Mouse (Mus musculus): ENCODE measurements around the gene AA467197. TPM values are rescaled to one million over a fixed set of nuclear protein-coding genes. Genes with fewer than 3 reads are reported as not detected.
A peak's percentile ranks its signal among the peaks of the same experiment; 100 is the strongest.

Gene AA467197
- polyA plus RNA-seq, 1 experiment: 1.2 TPM

DNA sequence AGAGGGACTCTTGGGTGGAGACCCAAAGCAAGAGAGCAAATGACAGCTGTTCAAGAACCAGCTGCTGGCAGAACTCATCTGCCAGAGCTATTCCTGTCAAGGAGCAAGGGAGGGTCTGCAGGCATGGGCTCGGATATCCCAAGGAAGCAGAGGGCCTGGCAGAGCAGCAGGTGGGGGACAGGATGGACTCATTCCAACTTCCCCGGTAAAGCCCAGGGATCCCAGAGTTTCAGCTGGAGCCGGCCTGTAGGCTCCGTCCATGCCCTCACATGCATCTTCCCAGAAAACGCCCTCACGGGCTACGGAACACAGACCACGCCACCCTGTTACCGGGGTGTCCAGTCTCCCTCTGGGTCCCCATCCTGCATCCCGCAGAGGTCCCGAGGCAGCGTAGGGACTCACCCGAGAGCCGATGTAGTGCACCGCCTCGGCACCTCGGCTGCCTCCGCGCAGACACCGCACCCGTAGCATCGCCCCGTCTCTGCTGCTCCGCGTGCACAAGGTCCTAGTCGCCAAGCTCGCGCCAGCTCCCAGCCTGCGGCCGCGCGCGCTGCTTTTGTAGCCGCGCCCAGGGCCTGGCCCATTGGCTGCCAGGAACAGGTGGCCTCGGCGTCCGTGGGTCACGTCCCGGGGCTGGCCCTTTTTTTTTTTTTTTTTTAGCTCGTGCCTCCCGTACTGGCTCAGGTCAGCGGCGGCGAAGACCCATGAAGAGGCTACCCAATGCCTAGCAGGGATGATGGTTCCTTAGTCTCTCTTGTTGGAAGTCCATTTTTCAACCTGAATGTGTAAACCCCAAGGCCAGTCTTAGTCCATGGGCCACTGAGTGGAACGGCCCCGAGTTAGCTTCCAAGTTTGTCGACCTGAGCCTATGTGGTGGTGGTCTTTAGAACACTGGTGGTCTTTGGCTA is 25.8 kb upstream of the AA467197 start, which contains the start of gene Gatm:
Gene Gatm, minus strand, starts transcription at position 558 of the 908 bp plus-strand sequence.
- Histone ChIP-seq H3K79me2 (ENCODE audit: control insufficient read depth, insufficient read depth) (peaks cover 8% of the 10 kb centered on the region), H3K36me3 (ENCODE audit: control insufficient read depth, insufficient read depth) (peaks cover 7% of the 10 kb centered on the region), H3K4me3 (peak within 1 kb of the TSS; percentile 29), H3K27me3 (ENCODE audit: control insufficient read depth, insufficient read depth, insufficient read length) (no peaks in the 10 kb centered on the region), H3K4me2 (ENCODE audit: low read depth) (peak within 1 kb of the TSS; percentile 76), H3ac (ENCODE audit: control insufficient read depth, insufficient read length) (peak within 1 kb of the TSS; percentile 8)
- peak; percentile 33 for TF ChIP-seq E2F4 (IDR thresholded peaks at IDR 0.05; ENCODE audit: insufficient read depth)
- TF ChIP-seq CEBPB (IDR thresholded peaks at IDR 0.05; ENCODE audit: insufficient read depth, poor library complexity, severe bottlenecking): no peak
- no peak for TF ChIP-seq SRF (IDR thresholded peaks at IDR 0.05; ENCODE audit: control insufficient read depth, insufficient read length, low read depth)
- TF ChIP-seq TCF12 (IDR thresholded peaks at IDR 0.05; ENCODE audit: insufficient read depth, poor library complexity, severe bottlenecking): peak; percentile 96
- TF ChIP-seq MYOG (IDR thresholded peaks at IDR 0.05; ENCODE audit: control insufficient read depth in 1 of 3, insufficient read depth in 1 of 3, insufficient read length in 2 of 3, low read depth in 2 of 3): peak; percentile 80 to 96 (median 94)
- peak; percentile 91 for TF ChIP-seq POLR2A (IDR thresholded peaks at IDR 0.05; ENCODE audit: insufficient read length, low read depth)
- TF ChIP-seq MAX (IDR thresholded peaks at IDR 0.05; ENCODE audit: low read depth): no peak
- peak; percentile 97 to 99 (median 98) for TF ChIP-seq MYOD1 (IDR thresholded peaks at IDR 0.05; ENCODE audit: control insufficient read depth in 1 of 3, insufficient read length in 2 of 3, low read depth in 2 of 3)
- peak; percentile 87 for TF ChIP-seq POLR2AphosphoS2 (IDR thresholded peaks at IDR 0.05; ENCODE audit: insufficient read length, low read depth)
- no peak for TF ChIP-seq USF1 (IDR thresholded peaks at IDR 0.05; ENCODE audit: low read depth)
- no peak for TF ChIP-seq REST (IDR thresholded peaks at IDR 0.05; ENCODE audit: insufficient read depth, insufficient read length)
- peak; percentile 84 for TF ChIP-seq TCF3 (IDR thresholded peaks at IDR 0.05; ENCODE audit: insufficient read length, low read depth)

GRCm38 (mm10) chr2:122611654-122611973 is 25.2 kb upstream of the AA467197 start:
- H3ac ChIP-seq (ENCODE audit: control insufficient read depth, insufficient read length): peak overlapping the region; percentile 8
- peak overlapping the region; percentile 29 for H3K4me3 ChIP-seq
- H3K4me2 ChIP-seq (ENCODE audit: low read depth): peak overlapping the region; percentile 76
- peaks cover 6% of the 10 kb centered on the region for H3K36me3 ChIP-seq (ENCODE audit: control insufficient read depth, insufficient read depth)
- no peaks in the 10 kb centered on the region for H3K27me3 ChIP-seq (ENCODE audit: control insufficient read depth, insufficient read depth, insufficient read length)
- H3K79me2 ChIP-seq (ENCODE audit: control insufficient read depth, insufficient read depth): peaks cover 8% of the 10 kb centered on the region
- TF ChIP-seq E2F4 (IDR thresholded peaks at IDR 0.05; ENCODE audit: insufficient read depth): no peak
- no peak for TF ChIP-seq SRF (IDR thresholded peaks at IDR 0.05; ENCODE audit: control insufficient read depth, insufficient read length, low read depth)
- no peak for TF ChIP-seq MYOD1 (IDR thresholded peaks at IDR 0.05; ENCODE audit: control insufficient read depth in 1 of 3, insufficient read length in 2 of 3, low read depth in 2 of 3)
- no peak for TF ChIP-seq MYOG (IDR thresholded peaks at IDR 0.05; ENCODE audit: control insufficient read depth in 1 of 3, insufficient read depth in 1 of 3, insufficient read length in 2 of 3, low read depth in 2 of 3)
- TF ChIP-seq CEBPB (IDR thresholded peaks at IDR 0.05; ENCODE audit: insufficient read depth, poor library complexity, severe bottlenecking): no peak
- no peak for TF ChIP-seq MAX (IDR thresholded peaks at IDR 0.05; ENCODE audit: low read depth)
- no peak for TF ChIP-seq TCF3 (IDR thresholded peaks at IDR 0.05; ENCODE audit: insufficient read length, low read depth)
- TF ChIP-seq POLR2A (IDR thresholded peaks at IDR 0.05; ENCODE audit: insufficient read length, low read depth): no peak
- TF ChIP-seq REST (IDR thresholded peaks at IDR 0.05; ENCODE audit: insufficient read depth, insufficient read length): no peak

GRCm38 (mm10) chr2:122616237-122616636 is 20.5 kb upstream of the AA467197 start:
- no peak overlapping the region for H3K4me3 ChIP-seq
- H3K27me3 ChIP-seq (ENCODE audit: control insufficient read depth, insufficient read depth, insufficient read length): no peaks in the 10 kb centered on the region
- no peaks in the 10 kb centered on the region for H3K79me2 ChIP-seq (ENCODE audit: control insufficient read depth, insufficient read depth)
- no peak overlapping the region for H3ac ChIP-seq (ENCODE audit: control insufficient read depth, insufficient read length)
- TF ChIP-seq MYOD1 (IDR thresholded peaks at IDR 0.05; ENCODE audit: control insufficient read depth in 1 of 3, insufficient read length in 2 of 3, low read depth in 2 of 3): no peak
- no peak for TF ChIP-seq REST (IDR thresholded peaks at IDR 0.05; ENCODE audit: insufficient read depth, insufficient read length)
- no peak for TF ChIP-seq POLR2A (IDR thresholded peaks at IDR 0.05; ENCODE audit: insufficient read length, low read depth)
- TF ChIP-seq SRF (IDR thresholded peaks at IDR 0.05; ENCODE audit: control insufficient read depth, insufficient read length, low read depth): no peak
- TF ChIP-seq POLR2AphosphoS2 (IDR thresholded peaks at IDR 0.05; ENCODE audit: insufficient read length, low read depth): no peak
- no peak for TF ChIP-seq MYOG (IDR thresholded peaks at IDR 0.05; ENCODE audit: control insufficient read depth in 1 of 3, insufficient read depth in 1 of 3, insufficient read length in 2 of 3, low read depth in 2 of 3)
- TF ChIP-seq MAX (IDR thresholded peaks at IDR 0.05; ENCODE audit: low read depth): no peak
- no peak for TF ChIP-seq TCF12 (IDR thresholded peaks at IDR 0.05; ENCODE audit: insufficient read depth, poor library complexity, severe bottlenecking)
- TF ChIP-seq TCF3 (IDR thresholded peaks at IDR 0.05; ENCODE audit: insufficient read length, low read depth): no peak
- TF ChIP-seq CEBPB (IDR thresholded peaks at IDR 0.05; ENCODE audit: insufficient read depth, poor library complexity, severe bottlenecking): no peak
- no peak for TF ChIP-seq USF1 (IDR thresholded peaks at IDR 0.05; ENCODE audit: low read depth)
- no peak for TF ChIP-seq E2F4 (IDR thresholded peaks at IDR 0.05; ENCODE audit: insufficient read depth)
- no peak overlapping the region for H3K4me2 ChIP-seq (ENCODE audit: low read depth)
- no peaks in the 10 kb centered on the region for H3K36me3 ChIP-seq (ENCODE audit: control insufficient read depth, insufficient read depth)

DNA sequence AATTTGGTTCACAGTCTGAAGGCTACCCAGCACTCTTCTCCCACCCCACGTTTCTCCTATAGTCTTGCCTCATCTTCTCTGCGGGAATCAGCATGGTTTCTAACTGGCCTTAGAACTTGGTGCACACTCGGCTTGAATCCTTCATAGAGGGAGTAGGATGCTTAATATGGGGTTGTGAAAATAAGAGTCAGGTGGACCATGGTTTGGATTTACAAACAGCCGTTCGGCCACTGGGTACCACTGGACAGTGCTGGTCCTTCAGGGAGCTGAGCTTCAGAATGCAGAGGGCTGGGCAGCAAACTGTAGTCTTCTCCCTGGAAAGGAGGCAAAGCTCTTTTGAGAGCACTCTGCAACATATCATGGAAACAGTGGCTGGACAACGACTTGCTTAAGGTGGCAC is 19.0 kb upstream of the AA467197 start:
- Histone ChIP-seq H3ac (ENCODE audit: control insufficient read depth, insufficient read length) (no peak overlapping the region), H3K4me3 (no peak overlapping the region), H3K4me2 (ENCODE audit: low read depth) (no peak overlapping the region), H3K27me3 (ENCODE audit: control insufficient read depth, insufficient read depth, insufficient read length) (no peaks in the 10 kb centered on the region), H3K79me2 (ENCODE audit: control insufficient read depth, insufficient read depth) (no peaks in the 10 kb centered on the region), H3K36me3 (ENCODE audit: control insufficient read depth, insufficient read depth) (no peaks in the 10 kb centered on the region)
- TF ChIP-seq USF1 (IDR thresholded peaks at IDR 0.05; ENCODE audit: low read depth) (no peak), E2F4 (IDR thresholded peaks at IDR 0.05; ENCODE audit: insufficient read depth) (no peak), MYOG (IDR thresholded peaks at IDR 0.05; ENCODE audit: control insufficient read depth in 1 of 3, insufficient read depth in 1 of 3, insufficient read length in 2 of 3, low read depth in 2 of 3) (no peak), SRF (IDR thresholded peaks at IDR 0.05; ENCODE audit: control insufficient read depth, insufficient read length, low read depth) (no peak), POLR2AphosphoS2 (IDR thresholded peaks at IDR 0.05; ENCODE audit: insufficient read length, low read depth) (no peak), MAX (IDR thresholded peaks at IDR 0.05; ENCODE audit: low read depth) (no peak), MYOD1 (IDR thresholded peaks at IDR 0.05; ENCODE audit: control insufficient read depth in 1 of 3, insufficient read length in 2 of 3, low read depth in 2 of 3) (no peak)
